Mouse (Mus musculus): ENCODE data around the gene A530084C06Rik.

- TF ChIP-seq POLR2A (IDR thresholded peaks at IDR 0.05; ENCODE audit: control insufficient read depth, extremely low read depth, insufficient read depth, low read length, poor library complexity) (no peak), CTCF (IDR thresholded peaks at IDR 0.05; ENCODE audit: borderline replicate concordance, control insufficient read depth, extremely low read depth, insufficient read depth, low read length, poor library complexity) (no peak)
These were observed 18.4 kb upstream of the A530084C06Rik start for GRCm38 (mm10) chr13:31577576-31577975.
